Mouse (Mus musculus) liver, embryonic 11.5 days (tissue): Measurements from ENCODE around the gene Mtg1. TPM values are rescaled to one million over a fixed set of nuclear protein-coding genes. Genes with fewer than 3 reads are reported as not detected.

Source experiments
- ATAC-seq: fragments of 200-750 bp; cut with Nextera tagmentation; replicated peaks from 2 replicates; pipeline ENCODE4 v1.8.0; 2017; ENCODE audit warnings: moderate number of reproducible peaks, mild to moderate bottlenecking, moderate TSS enrichment, moderate library complexity; ENCODE audit not compliant: low FRiP score
- DNase-seq: peaks from one replicate; pipeline ENCODE4 v3.0.0-alpha.2; 2017; ENCODE audit warnings: low spot score
- H3K27ac ChIP-seq: fragments of 300-500 bp; sonication (generic); 2 replicates; pipeline ENCODE4 v1.5.1; 2014; ENCODE audit warnings: mild to moderate bottlenecking, low read depth, low read length, control low read depth
- H3K27me3 ChIP-seq: fragments of 300-500 bp; sonication (generic); replicated peaks from 2 replicates; pipeline ENCODE4 v1.6.1; 2014; ENCODE audit warnings: low read length, mixed read lengths; ENCODE audit not compliant: control insufficient read depth, insufficient read depth
- H3K36me3 ChIP-seq: fragments of 300-500 bp; sonication (generic); 2 replicates; pipeline ENCODE4 v1.6.1; 2014; ENCODE audit warnings: mild to moderate bottlenecking, low read length, moderate library complexity, mixed read lengths; ENCODE audit not compliant: control insufficient read depth, insufficient read depth
- H3K4me1 ChIP-seq: fragments of 300-500 bp; sonication (generic); replicated peaks from 2 replicates; pipeline ENCODE4 v1.6.1; 2014; ENCODE audit warnings: low read length, mixed read lengths; ENCODE audit not compliant: control insufficient read depth, insufficient read depth
- H3K4me2 ChIP-seq: fragments of 300-500 bp; sonication (generic); 2 replicates; pipeline ENCODE4 v1.6.1; 2014; ENCODE audit warnings: mild to moderate bottlenecking, control low read depth, moderate library complexity
- H3K4me3 ChIP-seq: fragments of 300-500 bp; sonication (generic); 2 replicates; pipeline ENCODE4 v1.5.1; 2014; ENCODE audit warnings: low read depth, low read length, control low read depth
- H3K9ac ChIP-seq: fragments of 300-500 bp; sonication (generic); 2 replicates; pipeline ENCODE4 v1.6.1; 2014; ENCODE audit warnings: low read depth, low read length, control low read depth
- H3K9me3 ChIP-seq: fragments of 300-500 bp; sonication (generic); 2 replicates; pipeline ENCODE4 v1.6.1; 2016; ENCODE audit warnings: low read length, inconsistent platforms, mixed read lengths; ENCODE audit not compliant: control insufficient read depth
- WGBS: fragments of 180-500 bp; shearing (Covaris S2); extraction: QIAGEN DNeasy Blood & Tissue Kit; methylation state at CpG from one replicate; pipeline ENCODE4 v1.1.7; 2014; 5-methylcytosine and 5-hydroxymethylcytosine counted together
- polyA plus RNA-seq: library from polyadenylated mRNA; unstranded; fragments of >200 nt; fragmentation: Nextera tagmentation; extraction: Ambion mirVana; gene quantifications from 2 replicates; pipeline ENCODE4 v1.2.1, GENCODE M21; 2014

The Mtg1 gene
- 41.6 and 46.8 TPM in 2 replicates for polyA plus RNA-seq

GRCm38 (mm10) chr7:140137135-140138020, at the start of gene Mtg1:
Gene Mtg1, plus strand, starts transcription at chr7:140137564.
- DNase-seq (peak; percentile 97), ATAC-seq (peak; percentile 97)
- no peaks in the 10 kb centered on the region for H3K36me3 ChIP-seq
- no peaks in the 10 kb centered on the region for H3K27me3 ChIP-seq
- WGBS = 2% methylated on average over 39 of the region's 39 CpGs
- H3K4me3 ChIP-seq = peak within 1 kb of the TSS; percentile 60
- no peaks in the 10 kb centered on the region for H3K4me1 ChIP-seq
- no peaks in the 10 kb centered on the region for H3K9me3 ChIP-seq
- H3K27ac ChIP-seq = peak within 1 kb of the TSS; percentile 65
- peak within 1 kb of the TSS; percentile 80 for H3K4me2 ChIP-seq
- peak within 1 kb of the TSS; percentile 80 for H3K9ac ChIP-seq

- no peak overlapping the region for H3K9ac ChIP-seq
- H3K4me3 ChIP-seq = no peak overlapping the region
- no peaks in the 10 kb centered on the region for H3K27me3 ChIP-seq
- WGBS = 78% methylated on average over 10 of the region's 10 CpGs
- no peaks in the 10 kb centered on the region for H3K4me1 ChIP-seq
- no peaks in the 10 kb centered on the region for H3K36me3 ChIP-seq
- no peaks in the 10 kb centered on the region for H3K9me3 ChIP-seq
- ATAC-seq = no peak
- no peak for DNase-seq
- no peak overlapping the region for H3K4me2 ChIP-seq
- H3K27ac ChIP-seq = no peak overlapping the region
These were observed 46.8 kb upstream of the Mtg1 start for GRCm38 (mm10) chr7:140090601-140091000.

DNA sequence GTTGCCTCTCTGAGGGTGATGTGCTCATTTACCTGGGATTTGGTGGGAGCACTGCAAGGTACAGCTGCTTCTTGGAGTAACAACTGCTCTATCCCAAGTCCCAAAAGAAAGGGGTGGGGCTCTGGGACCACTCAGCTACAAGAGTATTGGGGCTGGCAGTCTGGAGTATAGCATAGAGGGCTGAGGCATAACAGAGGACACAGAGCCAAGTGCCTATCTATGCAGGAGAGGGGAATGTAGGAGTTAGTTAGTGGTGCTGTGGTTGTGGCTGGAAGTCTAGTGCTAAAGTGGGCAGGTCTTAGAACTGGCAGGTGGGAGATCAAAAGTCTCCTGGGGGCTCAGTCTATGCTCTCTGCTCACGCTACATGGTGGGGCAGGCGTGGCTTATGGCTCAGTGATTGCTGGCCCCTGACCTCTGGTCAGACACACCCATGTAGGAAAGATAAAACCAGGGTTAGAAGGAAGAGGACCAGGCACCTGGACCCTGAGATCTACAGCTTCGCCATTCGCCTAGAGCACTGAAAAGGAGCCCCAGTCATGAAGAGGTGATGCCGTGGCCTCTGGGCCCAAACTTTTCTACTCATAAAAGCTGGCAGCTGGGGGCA, 44.3 kb upstream of the Mtg1 start, which contains the start of gene Prap1:
Gene Prap1, plus strand, starts transcription at position 472 of the 605 bp plus-strand sequence.
- no peaks in the 10 kb centered on the region for H3K36me3 ChIP-seq
- 69% methylated on average over 5 of the region's 5 CpGs for WGBS

DNA sequence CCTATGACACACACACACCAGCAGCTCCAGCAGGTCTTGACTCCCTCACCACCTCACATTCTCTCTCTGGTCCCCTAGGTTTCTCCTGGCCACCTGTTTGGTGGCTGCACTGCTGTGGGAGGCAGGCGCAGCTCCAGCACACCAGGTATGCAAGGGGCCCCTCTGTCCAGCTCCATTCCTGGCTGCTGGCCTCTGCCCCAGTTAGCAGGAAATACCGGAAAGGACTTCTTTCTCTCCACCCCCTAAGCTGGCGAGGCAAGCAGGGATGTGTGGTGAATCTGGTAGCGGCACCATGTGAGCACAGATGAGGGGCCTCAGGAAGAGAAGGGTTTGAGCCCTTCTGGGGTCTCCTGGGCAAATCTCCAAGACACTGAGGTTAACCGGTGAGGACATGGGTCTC, 42.4 kb upstream of the Mtg1 start:
- no peak overlapping the region for H3K27ac ChIP-seq
- DNase-seq (no peak), ATAC-seq (0 out of 2 replicates have a peak, but pooled peaks have one; percentile 11)
- WGBS = 59% methylated on average over 5 of the region's 5 CpGs
- H3K36me3 ChIP-seq = no peaks in the 10 kb centered on the region
- H3K4me1 ChIP-seq = no peaks in the 10 kb centered on the region
- H3K4me2 ChIP-seq = no peak overlapping the region
- no peak overlapping the region for H3K4me3 ChIP-seq
- no peaks in the 10 kb centered on the region for H3K9me3 ChIP-seq
- no peaks in the 10 kb centered on the region for H3K27me3 ChIP-seq
- no peak overlapping the region for H3K9ac ChIP-seq

More for the DNA sequence above, 44.3 kb upstream of the Mtg1 start, which contains the start of gene Prap1:
- Histone ChIP-seq H3K4me1 (no peaks in the 10 kb centered on the region), H3K27me3 (no peaks in the 10 kb centered on the region), H3K9ac (no peak within 1 kb of the TSS), H3K4me2 (no peak within 1 kb of the TSS), H3K27ac (no peak within 1 kb of the TSS), H3K9me3 (no peaks in the 10 kb centered on the region), H3K4me3 (no peak within 1 kb of the TSS)
- no peak for ATAC-seq
- no peak for DNase-seq

DNA sequence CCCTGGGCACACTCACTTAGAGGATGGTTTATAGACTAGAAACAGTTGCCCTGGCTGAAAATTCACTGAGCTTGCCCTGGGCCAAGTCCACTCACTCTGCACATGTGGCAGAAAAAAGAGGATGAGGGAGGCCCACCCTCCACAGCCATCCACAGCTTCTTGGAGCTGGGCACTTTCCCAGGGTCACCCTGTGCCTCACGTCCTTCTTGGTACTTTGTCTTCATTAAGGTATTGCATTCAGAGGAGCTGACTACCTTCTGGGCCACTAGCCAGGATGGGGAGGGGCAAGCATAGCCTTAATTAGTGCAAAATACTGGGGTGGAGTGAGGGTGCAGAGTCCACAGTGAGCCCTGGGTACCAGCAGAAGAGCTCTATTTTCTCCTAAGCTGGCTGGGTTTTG, 41.8 kb upstream of the Mtg1 start:
- Histone ChIP-seq H3K4me2 (no peak overlapping the region), H3K4me1 (no peaks in the 10 kb centered on the region), H3K36me3 (no peaks in the 10 kb centered on the region), H3K27me3 (no peaks in the 10 kb centered on the region), H3K27ac (no peak overlapping the region), H3K9me3 (no peaks in the 10 kb centered on the region), H3K9ac (no peak overlapping the region), H3K4me3 (no peak overlapping the region)
- no peak for ATAC-seq
- WGBS = 54% methylated on average over 1 of the region's 1 CpGs
- DNase-seq = no peak

DNA sequence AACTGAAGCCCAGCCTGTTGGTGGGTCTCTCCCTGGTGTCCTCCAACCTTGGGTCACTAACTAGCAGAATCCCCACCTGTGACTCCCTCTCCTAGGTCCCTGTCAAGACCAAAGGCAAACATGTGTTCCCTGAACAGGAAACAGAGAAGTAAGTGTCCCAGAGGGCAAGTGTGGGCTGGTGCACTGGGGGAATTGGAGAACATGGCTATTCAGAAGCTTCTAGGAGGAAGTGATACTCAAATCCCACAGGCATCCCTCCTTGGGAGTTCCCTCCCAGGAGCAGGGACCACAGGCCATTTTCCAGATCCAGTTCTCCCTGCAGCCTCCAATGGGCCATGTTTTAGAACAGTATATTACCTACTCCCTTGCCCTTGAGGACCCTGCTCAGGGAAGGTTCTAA, 41.3 kb upstream of the Mtg1 start:
- Histone ChIP-seq H3K4me2 (no peak overlapping the region), H3K4me3 (no peak overlapping the region), H3K4me1 (no peaks in the 10 kb centered on the region), H3K9me3 (no peaks in the 10 kb centered on the region), H3K27me3 (no peaks in the 10 kb centered on the region), H3K9ac (no peak overlapping the region), H3K27ac (no peak overlapping the region), H3K36me3 (no peaks in the 10 kb centered on the region)
- ATAC-seq (no peak), DNase-seq (no peak)

- ATAC-seq = no peak
- H3K27me3 ChIP-seq = no peaks in the 10 kb centered on the region
- no peak overlapping the region for H3K9ac ChIP-seq
- no peaks in the 10 kb centered on the region for H3K36me3 ChIP-seq
- no peak overlapping the region for H3K27ac ChIP-seq
- H3K4me2 ChIP-seq = no peak overlapping the region
- H3K4me1 ChIP-seq = peaks cover 4% of the 10 kb centered on the region
- H3K9me3 ChIP-seq = no peaks in the 10 kb centered on the region
- WGBS = 50% methylated on average over 1 of the region's 1 CpGs
- no peak overlapping the region for H3K4me3 ChIP-seq
- DNase-seq = no peak
These were observed 38.9 kb upstream of the Mtg1 start for GRCm38 (mm10) chr7:140098466-140098865.

DNA sequence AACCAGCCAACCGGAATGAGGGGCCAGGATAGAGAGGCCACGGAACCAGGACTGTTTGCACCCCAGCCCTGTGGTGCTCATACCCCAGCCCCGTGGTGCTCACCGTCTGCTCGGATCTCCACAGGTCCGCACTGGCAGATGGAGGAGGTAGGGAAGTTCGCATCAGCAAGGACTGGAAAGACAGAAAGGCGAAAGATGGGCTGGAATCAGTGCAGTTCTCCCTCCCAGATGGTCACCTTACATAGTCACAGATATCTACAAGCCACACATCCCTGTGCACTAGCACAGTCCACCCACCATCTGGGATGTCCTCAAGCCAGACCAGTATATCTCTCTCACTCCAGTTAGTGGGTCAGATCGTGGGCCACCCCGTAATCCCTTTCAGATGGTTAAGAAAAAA, 35.9 kb upstream of the Mtg1 start:
- Histone ChIP-seq H3K9ac (peak overlapping the region; percentile 55), H3K36me3 (peaks cover 7% of the 10 kb centered on the region; the same call in 1 of the 2 replicates), H3K4me2 (peak overlapping the region; percentile 88), H3K9me3 (no peaks in the 10 kb centered on the region), H3K27ac (no peak overlapping the region), H3K4me3 (peak overlapping the region; percentile 49), H3K4me1 (peaks cover 4% of the 10 kb centered on the region), H3K27me3 (no peaks in the 10 kb centered on the region)
- DNase-seq (no peak), ATAC-seq (no peak)
- WGBS = 75% methylated on average over 10 of the region's 10 CpGs
